Mouse (Mus musculus) monocyte, adult 5-6 weeks (primary cell): ENCODE measurements around the gene Astl. TPM values are rescaled to one million over a fixed set of nuclear protein-coding genes. Genes with fewer than 3 reads are reported as not detected.

ENCODE experiments used
- ATAC-seq: fragments of 153-309, 156-312 bp; replicated peaks from 2 replicates; pipeline ENCODE4 v1.8.0; 2017; ENCODE audit warnings: mild to moderate bottlenecking; ENCODE audit not compliant: low TSS enrichment, insufficient number of reproducible peaks, severe bottlenecking, poor library complexity, low FRiP score
- total RNA-seq: library from RNA; stranded (forward); fragments of 200-1000, 200-491, 200-594 nt; gene quantifications from 3 replicates; pipeline ENCODE4 v1.2.3, GENCODE M21; 2017

The Astl gene
- total RNA-seq, 1 experiment from 2014 or later: 1.1 TPM

GRCm38 (mm10) chr2:127319071-127319470 lies 19.4 kb upstream of the Astl start:
- ATAC-seq: no peak

- no peak for ATAC-seq
Observed at GRCm38 (mm10) chr2:127322671-127323285, 15.7 kb upstream of the Astl start.

GRCm38 (mm10) chr2:127323667-127324066 lies 14.8 kb upstream of the Astl start:
- ATAC-seq: no peak

GRCm38 (mm10) chr2:127324456-127324855 lies 14.0 kb upstream of the Astl start:
- no peak; the same call in 1 of the 2 replicates for ATAC-seq

GRCm38 (mm10) chr2:127328090-127328851 lies 10.2 kb upstream of the Astl start:
- ATAC-seq: no peak

- ATAC-seq: no peak
Observed at GRCm38 (mm10) chr2:127332807-127333570, 5.5 kb upstream of the Astl start.

- ATAC-seq: no peak
Observed at GRCm38 (mm10) chr2:127333945-127334603, 4.4 kb upstream of the Astl start.

- peak; percentile 33 for ATAC-seq
Observed at GRCm38 (mm10) chr2:127335078-127335541, 3.3 kb upstream of the Astl start.

GRCm38 (mm10) chr2:127335767-127336496 lies 2.5 kb upstream of the Astl start, which contains the start of gene Dusp2:
Gene Dusp2, plus strand, starts transcription at chr2:127336159.
- ATAC-seq: peak; percentile 55

GRCm38 (mm10) chr2:127336497-127336832 lies 2.0 kb upstream of the Astl start:
- ATAC-seq: no peak

GRCm38 (mm10) chr2:127336885-127337284 lies 1.6 kb upstream of the Astl start:
- no peak for ATAC-seq

- ATAC-seq: peak; percentile 18; the same call in 1 of the 2 replicates
Observed at GRCm38 (mm10) chr2:127337531-127337930, 908 bp upstream of the Astl start.

- peak; percentile 37 for ATAC-seq
Observed at GRCm38 (mm10) chr2:127338012-127338411, 427 bp upstream of the Astl start.

- ATAC-seq: peak; percentile 42
Observed at GRCm38 (mm10) chr2:127338833-127339232, 394 bp downstream of the Astl start.

GRCm38 (mm10) chr2:127339262-127339661 lies 823 bp downstream of the Astl start:
- no peak for ATAC-seq

- no peak for ATAC-seq
Observed at GRCm38 (mm10) chr2:127341159-127341558, 2.7 kb downstream of the Astl start.

GRCm38 (mm10) chr2:127346334-127346733 lies 7.9 kb downstream of the Astl start:
- ATAC-seq: no peak
